Mouse (Mus musculus): ENCODE data around the gene Gm527. TPM values are rescaled to one million over a fixed set of nuclear protein-coding genes. Genes with fewer than 3 reads are reported as not detected.
A peak's percentile ranks its signal among the peaks of the same experiment; 100 is the strongest.

The Gm527 gene
- total RNA-seq (2021) (1 to 10 TPM; 4.6 to 6.0 TPM), polyA plus RNA-seq (2012; rRNA removed) (0.08 TPM in 1 of 2 replicates, not detected in the other)
- long read RNA-seq, partial matches to known transcripts = 0 of 3 reads
- long read RNA-seq, other reads (novel, unspliced or antisense) = 1 of 3 reads

DNA sequence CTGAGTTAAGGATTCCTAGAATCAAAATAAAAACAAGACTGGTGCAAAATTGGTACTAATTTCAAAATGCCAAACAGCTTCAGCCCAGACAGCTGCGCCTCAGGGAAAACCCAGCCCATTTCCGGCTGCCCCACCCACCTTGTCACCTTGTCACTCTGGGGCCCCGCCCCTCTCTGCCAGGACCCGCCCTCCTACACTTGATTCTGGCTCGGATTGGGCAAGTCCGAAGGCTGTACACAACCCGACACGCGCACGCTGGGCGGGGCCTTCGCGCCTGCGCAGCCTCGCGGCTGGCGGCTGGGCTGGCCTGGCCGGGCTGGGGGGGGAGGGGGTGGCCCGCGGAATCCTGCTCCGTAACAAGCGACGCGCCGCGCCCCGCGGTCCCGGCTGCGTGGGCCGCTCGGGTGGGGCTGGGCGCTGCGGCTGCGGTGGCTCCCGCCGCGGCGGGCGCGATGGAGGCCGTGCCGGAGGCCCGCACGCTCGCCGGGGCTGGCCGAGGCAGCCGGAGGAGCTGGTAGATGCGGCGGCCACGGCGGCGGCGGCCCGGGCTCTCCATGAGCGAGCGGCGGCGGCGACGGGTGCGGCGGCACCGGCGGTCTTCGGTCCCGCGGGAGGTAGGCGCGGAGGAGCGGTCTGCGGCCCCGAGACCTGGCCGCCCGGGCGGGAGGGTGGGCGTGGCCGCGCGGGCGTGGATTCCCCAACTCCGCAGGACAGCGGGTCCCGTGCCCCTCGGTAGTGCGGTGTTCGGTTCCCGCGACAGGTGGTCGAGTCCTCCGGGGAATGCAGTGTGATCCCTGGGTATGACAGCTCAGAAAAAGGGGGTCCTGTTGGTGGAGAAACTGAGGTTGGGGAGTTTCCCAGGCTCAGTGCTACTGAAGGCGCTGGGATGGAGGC is at the start of gene Gm527:
Gene Gm527 (plus strand): TSS at position 329 of the 894 bp plus-strand sequence.
- DNase-seq = peak; percentile 98

DNA sequence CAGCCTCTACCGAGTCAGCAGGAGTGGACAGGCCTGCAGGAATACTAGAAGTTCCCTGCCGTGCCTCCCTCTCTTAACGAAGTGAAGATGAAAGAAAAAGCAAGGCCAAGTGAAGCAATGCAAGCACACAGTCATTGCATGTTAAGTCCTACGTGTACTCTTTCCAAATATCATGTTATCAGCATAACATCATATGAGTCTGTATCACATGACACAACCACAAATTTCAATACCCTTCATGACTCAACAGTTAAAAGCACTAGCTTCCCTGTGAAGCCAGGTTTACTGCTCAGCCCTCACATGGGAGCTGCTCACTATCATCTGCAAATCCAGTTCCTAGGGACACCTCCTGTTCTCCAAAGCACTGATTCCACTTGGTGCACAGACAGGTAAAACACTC is 46.6 kb upstream of the Gm527 start:
- DNase-seq = no peak

DNA sequence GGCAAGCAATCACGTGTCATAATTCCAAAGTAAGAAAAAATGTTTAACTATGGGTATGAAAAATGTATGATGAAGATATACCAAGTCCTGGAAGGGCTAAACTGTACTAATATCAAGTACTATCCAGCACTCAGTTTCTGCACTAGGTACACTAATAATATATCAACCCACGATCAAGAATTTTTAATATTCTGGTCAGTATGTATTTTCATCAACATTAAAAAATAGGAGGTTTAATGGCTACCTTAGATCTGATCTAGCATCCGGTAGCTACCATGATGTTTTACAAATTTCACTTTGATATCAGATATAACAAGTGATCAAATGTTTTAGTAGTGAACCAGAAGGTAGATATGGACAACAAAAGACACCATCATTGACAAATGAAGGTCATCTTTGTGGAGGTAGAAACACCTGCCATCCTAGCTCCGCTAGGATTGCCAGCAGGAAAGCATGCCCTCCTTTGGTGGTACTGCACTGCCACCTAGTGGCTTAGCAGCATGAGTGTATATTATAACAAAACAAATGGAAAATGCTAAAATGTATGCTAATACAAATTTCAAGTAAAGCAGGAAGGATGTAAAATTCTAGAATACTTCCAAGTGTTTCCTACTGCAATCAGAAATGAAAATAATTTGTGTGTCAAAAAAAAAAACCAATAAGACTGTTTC is 20.5 kb upstream of the Gm527 start:
- peak; percentile 35 for DNase-seq

DNA sequence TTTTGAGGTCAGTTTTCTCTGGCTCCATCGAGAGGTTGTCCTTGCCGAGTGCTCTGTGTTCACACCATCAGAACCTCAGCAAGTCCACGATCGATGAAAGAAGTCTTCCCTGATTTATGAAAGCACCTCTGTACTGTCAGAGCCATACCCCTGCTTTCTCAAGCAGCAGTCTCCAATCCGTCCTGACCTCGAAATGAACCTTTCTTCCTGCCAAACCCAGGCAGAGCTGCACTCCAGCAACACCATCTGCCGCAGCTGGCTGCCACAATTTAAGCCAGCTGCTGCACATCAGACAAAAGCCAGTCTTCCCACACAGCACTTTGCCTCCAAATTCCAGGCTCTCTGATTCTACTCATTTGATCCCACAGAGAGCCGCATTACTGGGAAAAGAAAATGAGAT is 15.2 kb upstream of the Gm527 start:
- peak; percentile 32 for DNase-seq

DNA sequence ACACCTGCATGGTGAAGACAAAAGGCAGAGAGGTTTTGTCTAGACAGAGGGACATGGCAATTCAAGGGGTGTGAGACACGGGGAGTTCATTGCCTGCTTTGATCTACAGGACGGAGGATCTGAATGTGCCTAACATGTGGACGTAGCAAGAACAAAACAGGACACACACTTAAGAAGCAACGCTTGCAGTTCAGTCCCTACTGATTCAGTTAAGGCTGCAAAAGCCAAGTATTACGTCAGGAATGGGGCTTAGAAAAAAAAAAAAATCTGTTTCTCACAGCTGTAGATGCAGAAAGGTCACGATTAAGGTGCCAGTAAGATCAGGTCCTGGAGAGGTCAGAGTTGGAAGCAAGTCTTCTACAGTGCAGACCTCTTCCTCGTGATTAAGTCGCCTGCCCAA is 14.5 kb upstream of the Gm527 start:
- no peak for DNase-seq

DNA sequence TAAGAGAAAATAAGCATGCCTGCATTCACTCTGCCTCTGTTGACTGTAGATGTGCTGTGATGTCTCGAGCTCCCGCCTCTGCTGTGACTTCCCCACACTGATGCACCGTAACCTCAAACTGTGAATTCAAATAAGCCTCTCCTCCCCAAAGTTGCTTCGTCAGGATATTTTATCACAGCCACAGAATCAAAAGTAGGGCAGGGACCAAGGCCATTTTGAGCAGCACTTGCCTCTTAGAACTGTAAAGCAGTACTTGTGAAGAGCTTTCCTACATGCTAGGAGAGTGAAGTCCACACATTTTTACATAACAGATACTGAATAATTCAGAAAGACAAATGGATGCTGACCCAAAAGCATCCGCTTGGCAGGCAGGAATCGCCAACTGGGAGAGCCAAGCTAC is 4.7 kb upstream of the Gm527 start:
- peak; percentile 17 for DNase-seq

DNA sequence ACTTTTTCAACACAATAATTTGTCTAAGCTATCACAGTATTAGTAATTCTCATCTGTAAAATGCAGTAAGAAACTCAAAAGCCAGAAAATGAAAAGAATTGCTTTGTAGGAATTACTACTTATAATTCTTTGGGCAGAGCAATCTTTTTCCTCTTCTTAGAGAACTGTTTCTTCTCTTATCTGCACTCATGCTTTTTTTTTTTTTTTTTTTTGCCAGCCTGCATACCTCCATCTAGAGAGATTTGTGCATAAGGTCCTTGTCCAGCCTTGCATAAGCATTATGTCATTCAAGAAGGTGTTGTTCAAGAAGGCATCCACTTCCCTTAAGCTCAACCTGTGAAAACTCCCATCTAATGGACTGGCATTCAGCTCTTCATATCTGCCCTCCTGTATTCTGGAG is 971 bp upstream of the Gm527 start:
- DNase-seq = no peak

DNA sequence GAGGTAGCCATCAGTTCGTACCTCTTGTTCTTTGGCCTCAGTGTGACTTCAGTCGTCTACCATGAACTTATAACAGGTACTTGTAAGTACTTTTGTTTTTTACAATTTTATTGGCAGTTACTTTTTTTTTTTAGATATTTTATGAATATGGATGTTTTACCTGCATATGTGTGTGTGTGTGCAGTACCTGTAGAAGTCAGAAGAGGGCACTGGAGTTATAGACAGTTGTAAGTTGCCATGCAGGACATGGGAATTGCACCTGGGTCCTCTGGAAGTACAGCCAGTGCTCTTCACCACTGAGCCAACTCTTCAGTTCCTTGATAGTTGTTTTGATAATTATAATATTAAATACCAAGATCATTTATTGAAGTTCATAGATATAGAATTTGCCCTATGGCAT is 19.8 kb downstream of the Gm527 start:
- DNase-seq = peak; percentile 7

DNA sequence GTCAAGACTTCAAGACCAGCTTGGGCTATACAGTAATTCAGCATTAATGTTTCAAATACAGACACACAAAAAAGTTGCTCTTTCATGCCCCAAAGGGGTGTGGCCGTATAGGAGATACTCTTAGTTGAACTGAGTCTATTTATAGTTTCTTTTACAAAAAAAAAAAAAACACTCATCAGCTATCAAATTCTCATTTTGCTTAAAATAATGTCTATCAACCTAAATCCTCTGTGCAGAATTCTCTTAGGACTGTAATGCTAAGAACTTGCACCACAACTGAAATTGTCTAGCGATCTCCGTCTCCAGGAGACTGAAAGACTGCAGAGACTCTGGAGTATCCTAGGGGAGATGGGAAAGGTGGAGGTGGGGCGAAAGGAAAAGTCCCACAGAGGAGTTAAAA is 46.9 kb downstream of the Gm527 start:
- no peak for DNase-seq

DNA sequence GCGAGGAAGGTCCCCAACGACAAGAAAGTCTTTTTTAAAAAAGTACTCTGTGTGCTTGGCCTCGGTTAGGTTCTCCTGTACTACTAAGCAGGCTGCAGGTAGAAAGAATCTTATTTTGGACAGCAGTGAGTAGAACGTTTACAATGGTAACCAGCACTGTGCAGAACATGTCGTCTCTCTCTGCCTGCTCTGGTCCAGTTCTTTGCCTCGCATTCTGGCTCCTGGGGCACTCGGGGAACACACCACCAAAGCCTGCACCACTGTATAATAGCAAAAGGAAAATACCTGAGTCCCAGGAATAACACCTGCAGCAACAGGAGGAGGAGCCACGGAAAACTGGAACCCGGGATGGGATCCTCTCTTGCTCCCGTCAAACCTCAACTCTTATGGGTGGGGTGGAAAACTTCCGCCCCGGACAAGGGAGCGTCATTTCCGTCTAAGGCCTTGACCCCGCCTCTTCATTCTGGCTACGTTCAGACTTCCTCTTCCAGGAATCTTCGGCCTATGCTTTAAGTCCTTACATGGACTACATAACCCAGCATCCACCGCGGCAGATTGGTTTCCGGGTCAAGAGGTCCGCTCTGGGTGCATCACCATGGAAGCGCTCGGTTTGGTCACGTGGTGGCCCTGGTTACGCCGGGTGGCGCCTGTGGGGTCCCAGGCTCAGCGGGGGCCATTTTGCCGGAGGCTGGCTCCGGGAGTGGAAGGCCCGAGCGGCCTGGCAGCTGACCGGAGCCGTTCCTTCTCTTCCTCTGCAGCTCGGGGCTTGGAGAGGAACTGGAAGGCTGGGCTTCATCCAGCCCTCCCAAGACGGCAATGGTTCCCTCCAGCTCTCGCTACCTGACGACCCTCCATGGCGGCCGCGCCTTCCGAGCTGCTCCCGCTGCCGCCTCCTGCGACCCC is 47.7 kb downstream of the Gm527 start, which contains the start of the genes Klhl28 and Togaram1:
Gene Klhl28 (minus strand): TSS at position 411 of the 903 bp plus-strand sequence.
Gene Togaram1 (plus strand): TSS at position 681 of the 903 bp plus-strand sequence.
- peak; percentile 99 for DNase-seq

DNA sequence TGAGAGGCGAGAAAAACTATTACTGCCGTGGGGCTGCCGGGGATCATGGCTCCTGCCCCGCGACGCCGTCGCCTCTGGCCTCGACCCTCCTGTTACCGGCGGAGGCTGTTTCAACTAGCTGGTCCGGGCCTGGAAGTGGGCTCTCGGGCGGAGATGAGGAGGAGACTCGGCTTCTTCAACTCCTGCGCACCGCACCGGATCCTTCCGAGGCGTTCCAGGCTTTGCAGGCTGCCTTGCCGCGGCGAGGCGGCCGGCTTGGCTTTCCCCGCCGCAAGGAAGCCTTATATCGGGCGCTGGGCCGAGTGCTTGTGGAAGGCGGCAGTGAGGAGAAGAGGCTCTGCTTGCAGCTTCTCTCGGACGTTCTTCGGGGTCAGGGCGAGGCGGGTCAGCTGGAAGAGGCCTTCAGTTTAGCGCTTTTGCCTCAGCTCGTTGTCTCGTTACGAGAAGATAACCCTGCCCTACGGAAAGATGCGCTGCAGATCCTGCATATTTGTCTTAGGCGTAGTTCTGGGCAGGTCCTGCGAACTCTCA is 48.5 kb downstream of the Gm527 start:
- DNase-seq = peak; percentile 65

DNA sequence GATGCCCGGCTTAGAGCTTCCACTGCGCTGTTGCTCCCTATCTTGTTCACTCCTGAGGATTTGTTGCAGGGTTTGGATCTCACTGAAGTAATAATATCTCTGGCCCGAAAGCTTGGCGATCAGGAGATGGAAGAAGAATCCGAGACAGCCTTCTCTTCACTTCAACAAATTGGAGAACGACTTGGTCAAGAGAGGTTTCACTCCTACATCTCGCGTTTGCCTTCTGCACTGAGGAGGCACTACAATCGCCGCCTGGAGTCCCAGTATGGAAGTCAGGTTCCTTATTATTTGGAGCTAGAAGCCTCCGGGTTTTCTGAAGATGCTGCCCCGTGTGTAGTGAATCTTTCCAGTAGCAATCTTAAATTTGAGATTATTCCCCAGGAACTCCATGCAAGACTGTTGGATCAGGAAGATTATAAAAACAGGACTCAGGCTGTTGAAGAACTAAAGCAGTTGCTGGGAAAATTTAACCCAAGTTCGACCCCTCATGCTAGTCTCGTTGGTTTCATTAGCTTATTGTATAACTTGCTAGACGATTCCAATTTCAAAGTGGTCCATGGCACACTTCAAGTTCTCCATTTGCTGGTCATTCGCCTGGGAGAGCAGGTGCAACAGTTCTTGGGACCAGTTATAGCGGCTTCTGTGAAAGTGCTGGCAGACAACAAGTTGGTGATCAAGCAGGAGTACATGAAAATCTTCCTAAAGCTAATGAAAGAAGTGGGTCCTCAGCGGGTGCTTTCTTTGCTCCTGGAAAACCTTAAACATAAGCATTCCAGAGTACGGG is 49.1 kb downstream of the Gm527 start:
- DNase-seq = no peak

DNA sequence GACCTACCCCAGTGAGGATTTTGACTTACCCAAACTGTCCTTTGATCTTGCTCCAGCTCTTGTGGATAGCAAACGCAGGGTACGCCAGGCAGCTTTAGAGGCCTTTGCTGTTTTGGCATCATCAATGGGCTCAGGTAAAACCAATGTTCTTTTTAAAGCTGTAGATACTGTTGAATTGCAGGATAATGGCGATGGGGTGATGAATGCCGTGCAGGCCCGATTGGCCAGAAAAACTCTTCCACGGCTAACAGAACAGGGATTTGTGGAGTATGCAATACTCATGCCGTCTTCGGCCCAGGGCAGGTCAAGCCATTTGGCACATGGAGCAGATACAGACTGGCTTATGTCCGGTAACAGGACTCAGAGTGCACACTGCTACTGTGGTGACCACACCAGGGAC is 49.8 kb downstream of the Gm527 start:
- peak; percentile 55 for DNase-seq

DNA sequence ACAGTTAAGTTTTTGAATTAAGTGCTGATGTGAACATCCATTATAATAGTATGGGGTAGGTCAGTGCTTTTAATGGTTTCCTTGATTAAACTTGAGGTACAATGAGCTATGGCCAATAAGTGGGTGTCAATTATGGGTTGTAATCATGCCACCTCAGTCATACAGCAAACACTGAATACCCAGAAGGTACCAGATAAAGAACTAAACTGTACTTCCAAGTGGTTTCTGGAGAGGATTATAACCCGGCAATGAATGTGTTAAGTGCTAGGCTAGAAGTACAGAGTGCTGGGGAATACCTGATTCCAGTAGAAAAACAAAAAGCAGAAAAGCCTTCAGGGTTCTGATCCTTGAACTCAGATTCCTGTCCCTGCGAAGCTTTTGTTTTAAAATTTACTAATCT is 50.4 kb downstream of the Gm527 start:
- no peak for DNase-seq

DNA sequence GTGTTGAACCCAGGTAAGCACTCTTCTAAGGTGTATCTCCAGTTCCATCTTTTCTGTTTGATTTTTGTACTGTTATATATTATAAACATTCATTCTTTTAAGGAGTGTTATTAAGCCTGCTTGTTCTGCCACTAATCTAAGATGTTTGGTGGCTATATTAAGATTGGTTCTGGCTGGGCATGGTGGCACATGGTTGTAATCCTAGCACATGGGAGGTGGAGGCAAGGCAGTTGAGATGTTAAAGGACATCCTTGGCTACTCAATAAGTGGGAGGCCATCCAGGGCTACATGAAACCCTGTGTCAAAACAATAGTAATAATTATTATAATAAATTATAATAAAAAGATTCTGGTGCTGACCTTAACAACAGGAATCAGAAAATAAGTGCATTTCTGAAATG is 53.7 kb downstream of the Gm527 start:
- no peak for DNase-seq

DNA sequence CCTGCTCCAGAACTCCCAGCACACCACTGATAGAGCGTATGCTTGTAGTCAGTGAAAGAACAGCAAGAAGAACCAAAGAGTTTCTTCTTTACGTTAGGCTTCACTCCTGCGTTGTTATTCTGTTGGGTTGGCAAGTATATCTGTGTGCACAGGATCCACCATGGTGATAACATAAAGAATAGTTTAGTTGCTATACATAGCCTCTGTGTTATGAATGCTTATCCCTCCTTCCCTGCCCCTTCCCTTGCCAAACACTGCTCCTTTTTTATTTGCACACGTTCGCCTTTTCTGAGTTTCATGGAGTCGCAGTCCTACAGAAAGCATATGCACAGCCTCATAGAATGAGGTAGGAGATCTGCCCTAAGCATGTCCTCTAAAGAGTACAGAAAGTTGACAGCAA is 54.4 kb downstream of the Gm527 start:
- DNase-seq = no peak

Measured in adrenal gland, adult 2 months (tissue).